Mouse (Mus musculus) C2C12 (cell line): ENCODE results near the gene Lrit2.

Experiments
- CEBPB ChIP-seq: IDR thresholded peaks from one replicate; pipeline ENCODE4 v1.6.1; 2011; ENCODE audit warnings: low read depth, mild to moderate bottlenecking, control low read depth, moderate library complexity
- CTCF ChIP-seq: IDR thresholded peaks from one replicate; pipeline ENCODE4 v1.5.1; 2011; ENCODE audit not compliant: control insufficient read depth, insufficient read depth, insufficient read length
- MAX ChIP-seq: IDR thresholded peaks from one replicate; pipeline ENCODE4 v1.6.1; 2011; ENCODE audit warnings: mild to moderate bottlenecking, control low read depth
- MYOD1 ChIP-seq: IDR thresholded peaks from one replicate; pipeline ENCODE4 v1.6.1; 2011; ENCODE audit warnings: low read depth; ENCODE audit not compliant: control insufficient read depth, insufficient read length
- MYOG ChIP-seq: IDR thresholded peaks from one replicate; pipeline ENCODE4 v1.6.1; 2011; ENCODE audit not compliant: control insufficient read depth, insufficient read length; ENCODE audit errors: extremely low read depth

DNA sequence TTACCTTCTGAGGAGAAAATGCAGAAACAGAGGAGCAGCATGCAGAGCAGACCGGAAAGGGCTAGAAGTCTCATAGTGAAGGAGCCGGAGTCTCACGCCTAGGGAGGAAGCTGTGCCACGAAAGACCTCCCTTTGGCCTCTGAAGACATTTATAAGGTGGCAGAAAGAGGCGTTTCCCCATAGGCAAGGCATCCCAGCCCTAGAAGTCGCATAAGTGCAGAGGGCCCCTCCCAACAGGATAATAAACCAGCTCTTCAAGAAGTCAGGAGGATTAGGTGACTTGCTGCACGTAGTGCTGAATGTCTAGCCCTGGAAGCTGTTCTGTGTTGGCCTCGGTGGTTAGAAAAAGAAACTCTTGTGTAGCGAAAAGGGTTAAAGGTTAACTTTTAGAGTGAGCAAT lies 42.2 kb downstream of the Lrit2 start:
- TF ChIP-seq CTCF (no peak), MYOG (no peak), CEBPB (no peak), MYOD1 (no peak), MAX (no peak)
